Mouse (Mus musculus): ENCODE results near the gene Pstpip1.

GRCm38 (mm10) chr9:56107527-56107926, 17.8 kb downstream of the Pstpip1 start:
- TF ChIP-seq CTCF (IDR thresholded peaks at IDR 0.05; ENCODE audit: insufficient read depth, low read length) (no peak), POLR2A (IDR thresholded peaks at IDR 0.05; ENCODE audit: borderline replicate concordance, extremely low read depth, low read depth, low read length) (no peak)
